Mouse (Mus musculus): Measurements from ENCODE around the gene Pdlim4. TPM values are rescaled to one million over a fixed set of nuclear protein-coding genes. Genes with fewer than 3 reads are reported as not detected.

Pdlim4 gene
- total RNA-seq, 1 experiment: 4.3 TPM

DNA sequence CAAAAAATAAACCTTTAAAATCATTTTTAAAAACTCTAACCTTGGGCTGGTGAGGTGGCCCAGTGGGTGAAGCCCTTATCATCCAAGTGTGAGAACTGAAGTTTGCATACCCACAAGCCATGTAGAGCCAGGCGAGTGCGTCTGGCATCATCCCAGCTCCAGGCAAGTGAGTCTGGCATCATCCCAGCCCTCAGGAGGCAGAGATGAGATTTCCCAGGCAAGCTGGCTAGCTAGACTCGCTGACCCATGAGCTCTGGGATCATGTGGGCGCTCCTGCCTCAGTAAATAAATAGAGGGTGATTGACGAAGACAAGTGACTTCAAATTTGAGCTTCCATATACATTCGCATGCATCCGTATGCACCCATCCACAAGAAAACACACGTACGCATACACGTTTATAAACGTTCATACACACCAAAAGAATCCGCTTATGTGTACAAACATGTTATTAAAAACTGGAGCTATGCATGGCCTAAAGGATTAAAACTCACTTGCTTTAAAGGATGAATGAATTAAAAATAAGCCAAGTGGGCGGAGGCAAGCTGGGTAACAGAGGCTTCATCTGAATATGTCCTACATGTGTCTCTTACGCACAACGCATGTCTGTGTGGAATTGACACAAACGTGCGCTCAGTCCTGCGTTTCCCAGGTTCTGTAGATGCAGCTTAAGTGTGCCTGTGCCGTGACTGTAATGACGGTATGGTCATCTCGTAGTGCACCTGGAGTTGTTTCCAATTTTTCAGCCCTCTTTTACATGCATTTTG, 43.3 kb upstream of the Pdlim4 start:
- H3K4me3 ChIP-seq (ENCODE audit: insufficient read depth in 1 of 2, low read depth in 1 of 2, low read length in 2 of 2, poor library complexity in 1 of 2, severe bottlenecking in 1 of 2): no peak overlapping the region

DNA sequence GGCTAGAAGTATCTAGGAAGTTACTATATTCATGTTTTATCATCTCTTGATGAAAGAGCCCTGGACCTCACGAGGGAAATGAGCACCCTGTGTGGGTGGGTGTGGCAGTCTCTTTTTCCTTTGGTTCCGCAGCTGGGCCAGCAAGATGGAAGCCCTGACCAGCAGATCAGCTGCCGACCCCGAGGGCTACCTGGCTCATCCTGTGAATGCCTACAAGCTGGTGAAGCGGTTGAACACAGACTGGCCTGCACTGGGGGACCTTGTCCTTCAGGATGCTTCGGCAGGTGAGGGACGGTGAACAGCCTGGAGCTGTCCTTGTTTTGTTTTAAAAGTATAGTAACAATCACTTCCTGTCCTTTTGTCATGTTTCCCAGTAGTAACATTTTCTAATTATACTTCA, 42.5 kb upstream of the Pdlim4 start:
- H3K9ac ChIP-seq (ENCODE audit: insufficient read depth, low read depth, low read length, poor library complexity, severe bottlenecking): no peak overlapping the region
- no peaks in the 10 kb centered on the region for H3K36me3 ChIP-seq (ENCODE audit: control insufficient read depth, insufficient read depth, low read length, poor library complexity, severe bottlenecking)
- in situ Hi-C loops (cut with MboI; ENCODE audit: low sequenced_read_pairs in 2 of 2, unreplicated experiment in 2 of 2): no loop called here
- H3K27ac ChIP-seq (ENCODE audit: insufficient read depth, low read depth, low read length, poor library complexity, severe bottlenecking): no peak overlapping the region
- no peak for TF ChIP-seq MAFK (IDR thresholded peaks at IDR 0.05; ENCODE audit: insufficient read depth, low read depth, low read length)
- no peak for TF ChIP-seq CHD2 (IDR thresholded peaks at IDR 0.05; ENCODE audit: low read depth, low read length)
- no peak for TF ChIP-seq ZNF384 (IDR thresholded peaks at IDR 0.05; ENCODE audit: low read depth, low read length)
- TF ChIP-seq ZC3H11A (IDR thresholded peaks at IDR 0.05; ENCODE audit: borderline replicate concordance, low read depth, low read length): no peak
- no peak for TF ChIP-seq HCFC1 (IDR thresholded peaks at IDR 0.05; ENCODE audit: borderline replicate concordance, insufficient read depth, low read length)
- no peak overlapping the region for H3K4me3 ChIP-seq (ENCODE audit: insufficient read depth in 1 of 2, low read depth in 1 of 2, low read length in 2 of 2, poor library complexity in 1 of 2, severe bottlenecking in 1 of 2)
- H3K9me3 ChIP-seq (ENCODE audit: control insufficient read depth, insufficient read depth, low read depth, low read length): no peaks in the 10 kb centered on the region
- H3K4me1 ChIP-seq (ENCODE audit: control insufficient read depth in 2 of 2, insufficient read depth in 2 of 2, low read length in 2 of 2, poor library complexity in 1 of 2): peaks cover 0 to 4% of the 10 kb centered on the region in 2 experiments; a peak in 1 of 4 replicates
- DNase-seq (ENCODE audit: low read depth, low spot score): no peak

More for the DNA sequence above, 43.3 kb upstream of the Pdlim4 start:
- no peak for TF ChIP-seq ZC3H11A (IDR thresholded peaks at IDR 0.05; ENCODE audit: borderline replicate concordance, low read depth, low read length)
- TF ChIP-seq CHD2 (IDR thresholded peaks at IDR 0.05; ENCODE audit: low read depth, low read length): no peak
- no peak for TF ChIP-seq MAFK (IDR thresholded peaks at IDR 0.05; ENCODE audit: insufficient read depth, low read depth, low read length)
- TF ChIP-seq ZNF384 (IDR thresholded peaks at IDR 0.05; ENCODE audit: low read depth, low read length): no peak
- Histone ChIP-seq H3K9ac (ENCODE audit: insufficient read depth, low read depth, low read length, poor library complexity, severe bottlenecking) (no peak overlapping the region; the same call in 1 of the 2 replicates), H3K4me1 (ENCODE audit: control insufficient read depth in 2 of 2, insufficient read depth in 2 of 2, low read length in 2 of 2, poor library complexity in 1 of 2) (peaks cover 0 to 4% of the 10 kb centered on the region in 2 experiments; a peak in 1 of 4 replicates), H3K27ac (ENCODE audit: insufficient read depth, low read depth, low read length, poor library complexity, severe bottlenecking) (no peak overlapping the region), H3K36me3 (ENCODE audit: control insufficient read depth, insufficient read depth, low read length, poor library complexity, severe bottlenecking) (no peaks in the 10 kb centered on the region), H3K9me3 (ENCODE audit: control insufficient read depth, insufficient read depth, low read depth, low read length) (no peaks in the 10 kb centered on the region)
- DNase-seq (ENCODE audit: low read depth, low spot score): no peak
- in situ Hi-C loops (cut with MboI; ENCODE audit: low sequenced_read_pairs in 2 of 2, unreplicated experiment in 2 of 2): no loop called here

DNA sequence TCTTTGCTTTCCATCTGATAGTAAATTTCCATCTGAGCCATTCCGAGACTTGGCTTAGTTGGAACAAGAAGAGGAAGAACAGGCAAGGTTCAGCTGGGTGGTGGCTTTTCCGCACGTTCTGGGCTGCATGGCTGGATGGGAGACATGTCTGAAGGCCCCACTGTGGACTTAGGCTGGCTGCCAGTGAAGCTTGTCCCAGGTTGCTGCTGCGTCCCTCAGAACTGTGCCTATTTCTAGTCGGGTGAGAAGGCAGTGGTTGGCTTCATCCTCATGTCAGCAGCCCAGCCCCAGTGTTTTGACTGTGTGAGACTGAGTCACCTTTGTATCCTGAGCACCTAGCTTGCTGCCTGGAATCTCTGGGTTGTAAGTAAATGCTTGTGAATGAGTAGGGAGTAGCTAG, 40.1 kb upstream of the Pdlim4 start:
- H3K27ac ChIP-seq (ENCODE audit: insufficient read depth, low read depth, low read length, poor library complexity, severe bottlenecking): no peak overlapping the region
- in situ Hi-C loops (cut with MboI; ENCODE audit: low sequenced_read_pairs in 2 of 2, unreplicated experiment in 2 of 2): no loop called here
- no peak overlapping the region for H3K4me3 ChIP-seq (ENCODE audit: insufficient read depth in 1 of 2, low read depth in 1 of 2, low read length in 2 of 2, poor library complexity in 1 of 2, severe bottlenecking in 1 of 2)
- no peak overlapping the region for H3K9ac ChIP-seq (ENCODE audit: insufficient read depth, low read depth, low read length, poor library complexity, severe bottlenecking)
- no peaks in the 10 kb centered on the region for H3K9me3 ChIP-seq (ENCODE audit: control insufficient read depth, insufficient read depth, low read depth, low read length)
- TF ChIP-seq HCFC1 (IDR thresholded peaks at IDR 0.05; ENCODE audit: borderline replicate concordance, insufficient read depth, low read length): no peak
- no peak for TF ChIP-seq MAFK (IDR thresholded peaks at IDR 0.05; ENCODE audit: insufficient read depth, low read depth, low read length)
- TF ChIP-seq CHD2 (IDR thresholded peaks at IDR 0.05; ENCODE audit: low read depth, low read length): no peak
- TF ChIP-seq ZC3H11A (IDR thresholded peaks at IDR 0.05; ENCODE audit: borderline replicate concordance, low read depth, low read length): no peak
- no peak for TF ChIP-seq ZNF384 (IDR thresholded peaks at IDR 0.05; ENCODE audit: low read depth, low read length)
- H3K4me1 ChIP-seq (ENCODE audit: control insufficient read depth in 2 of 2, insufficient read depth in 2 of 2, low read length in 2 of 2, poor library complexity in 1 of 2): peaks cover 0 to 4% of the 10 kb centered on the region in 2 experiments; a peak in 1 of 4 replicates
- no peaks in the 10 kb centered on the region for H3K36me3 ChIP-seq (ENCODE audit: control insufficient read depth, insufficient read depth, low read length, poor library complexity, severe bottlenecking)
- DNase-seq (ENCODE audit: low read depth, low spot score): no peak

DNA sequence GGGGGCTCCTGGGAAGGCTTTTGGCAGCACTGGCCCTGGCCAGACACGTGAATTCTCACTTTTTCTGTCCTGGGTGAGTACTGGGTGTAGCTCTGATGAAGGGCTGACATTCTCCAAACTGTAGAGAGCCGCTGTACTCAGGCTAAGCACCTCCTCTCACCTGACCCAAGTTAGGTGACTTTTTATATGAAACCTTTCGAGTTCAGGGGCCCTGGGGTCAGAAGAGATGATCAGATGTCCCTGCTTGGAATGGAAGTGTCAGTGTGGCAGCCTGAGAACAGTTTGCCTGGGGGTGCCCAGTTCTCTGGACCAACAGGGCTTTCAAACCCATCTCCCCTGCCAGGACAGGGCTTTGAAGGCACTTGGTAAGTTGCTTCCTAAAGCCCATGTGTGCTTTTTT, 39.3 kb upstream of the Pdlim4 start:
- Histone ChIP-seq H3K4me1 (ENCODE audit: control insufficient read depth in 2 of 2, insufficient read depth in 2 of 2, low read length in 2 of 2, poor library complexity in 1 of 2) (peaks cover 0 to 3% of the 10 kb centered on the region in 2 experiments; a peak in 1 of 4 replicates), H3K9me3 (ENCODE audit: control insufficient read depth, insufficient read depth, low read depth, low read length) (no peaks in the 10 kb centered on the region), H3K27ac (ENCODE audit: insufficient read depth, low read depth, low read length, poor library complexity, severe bottlenecking) (no peak overlapping the region), H3K9ac (ENCODE audit: insufficient read depth, low read depth, low read length, poor library complexity, severe bottlenecking) (no peak overlapping the region), H3K4me3 (ENCODE audit: insufficient read depth in 1 of 2, low read depth in 1 of 2, low read length in 2 of 2, poor library complexity in 1 of 2, severe bottlenecking in 1 of 2) (no peak overlapping the region), H3K36me3 (ENCODE audit: control insufficient read depth, insufficient read depth, low read length, poor library complexity, severe bottlenecking) (no peaks in the 10 kb centered on the region)
- no peak for TF ChIP-seq CHD2 (IDR thresholded peaks at IDR 0.05; ENCODE audit: low read depth, low read length)
- TF ChIP-seq HCFC1 (IDR thresholded peaks at IDR 0.05; ENCODE audit: borderline replicate concordance, insufficient read depth, low read length): no peak
- no peak for TF ChIP-seq MAFK (IDR thresholded peaks at IDR 0.05; ENCODE audit: insufficient read depth, low read depth, low read length)
- TF ChIP-seq ZNF384 (IDR thresholded peaks at IDR 0.05; ENCODE audit: low read depth, low read length): no peak
- no peak for TF ChIP-seq ZC3H11A (IDR thresholded peaks at IDR 0.05; ENCODE audit: borderline replicate concordance, low read depth, low read length)
- in situ Hi-C loops (cut with MboI; ENCODE audit: low sequenced_read_pairs in 2 of 2, unreplicated experiment in 2 of 2): no loop called here
- no peak for DNase-seq (ENCODE audit: low read depth, low spot score)
